ENCODE assay signal across 27 mouse cellular contexts in the genomic region with DNA sequence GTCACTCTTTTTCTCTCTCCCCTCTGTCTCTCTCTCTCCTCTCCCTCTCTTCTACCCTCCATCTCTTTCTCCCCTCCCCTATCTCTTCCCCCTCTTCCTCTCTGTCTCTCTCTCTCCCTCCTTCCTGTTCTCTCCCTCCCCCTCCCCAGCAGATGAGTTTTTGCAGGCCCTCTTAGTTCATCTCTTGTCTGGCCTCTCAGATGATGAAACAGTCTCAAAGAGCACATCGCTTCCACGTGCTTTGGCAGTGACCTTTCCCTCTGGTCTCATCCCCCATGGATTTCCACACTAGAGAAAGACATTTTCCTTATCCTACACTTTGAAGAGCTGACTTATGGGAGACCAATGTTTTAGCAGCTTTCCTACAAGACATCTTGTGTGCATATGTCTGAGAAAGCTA. TPM values are rescaled to one million over a fixed set of nuclear protein-coding genes. Genes with fewer than 3 reads are reported as not detected.
DNase-seq lines count a peak whose midpoint lies in the region; ATAC-seq and TF ChIP-seq lines count a peak whose summit lies in the region.
"Had no signal": no experiment of that assay in that cellular context is flagged by ENCODE, and none has a peak within 500 bp of the region (broad histone marks: within the 10 kb centered on the region; RNA-seq: fewer than 3 reads in every experiment).

No protein-coding gene starts in this region.

- H3K9me3 ChIP-seq in forebrain, embryonic 11.5 days (ENCODE audit: control insufficient read depth, low read length) = no peaks in the 10 kb centered on the region
- H3K9me3 ChIP-seq in forebrain, embryonic 13.5 days (replicated peaks) = no peaks in the 10 kb centered on the region
- no peaks in the 10 kb centered on the region for H3K9me3 ChIP-seq in liver, postnatal 0 days (ENCODE audit: low read length)
- H3K9me3 ChIP-seq: embryonic facial prominence, embryonic 13.5 days; embryonic facial prominence, embryonic 15.5 days; forebrain, embryonic 10.5 days; G1E had no signal

- no peaks in the 10 kb centered on the region for H3K36me3 ChIP-seq in forebrain, embryonic 11.5 days (ENCODE audit: control insufficient read depth, insufficient read depth, low read length)
- H3K36me3 ChIP-seq in forebrain, embryonic 13.5 days (ENCODE audit: poor library complexity, severe bottlenecking) = no peaks in the 10 kb centered on the region
- no peaks in the 10 kb centered on the region for H3K36me3 ChIP-seq in liver, postnatal 0 days (replicated peaks; ENCODE audit: insufficient read depth, low read length)
- H3K36me3 ChIP-seq: embryonic facial prominence, embryonic 13.5 days; embryonic facial prominence, embryonic 15.5 days; forebrain, embryonic 10.5 days; G1E had no signal

- 82% methylated on average over 2 of the region's 2 CpGs for WGBS in forebrain, embryonic 11.5 days
- 75% methylated on average over 2 of the region's 2 CpGs for WGBS in forebrain, embryonic 13.5 days
- WGBS in liver, postnatal 0 days (ENCODE audit: insufficient replicate concordance) = 55% methylated on average over 2 of the region's 2 CpGs

- DNase-seq in forebrain, embryonic 11.5 days (ENCODE audit: low spot score) = peak; percentile 34
- no peak for DNase-seq in layer of hippocampus, adult 2 months (ENCODE audit: low spot score in 2 of 2)
- DNase-seq in layer of hippocampus, adult 11-12 months (ENCODE audit: low spot score) = no peak
- no peak for DNase-seq in liver, postnatal 0 days
- DNase-seq in liver = no peak
- no peak for DNase-seq in cerebellum, postnatal 4 days (ENCODE audit: low spot score in 2 of 2)
- DNase-seq: adrenal gland, adult 8-10 months; adrenal gland, postnatal 14 days; adrenal gland, postnatal 36 days; B cell, adult 2 months; cerebellum, adult 11-12 months; cerebellum, adult 2 months; cerebellum, adult 9-10 months; cerebellum, postnatal 10 days; cerebellum, postnatal 25 days; embryo, embryonic 11 days had no signal

- no peak overlapping the region for H3K4me2 ChIP-seq in forebrain, embryonic 11.5 days (ENCODE audit: low read depth, low read length, severe bottlenecking)
- H3K4me2 ChIP-seq in forebrain, embryonic 13.5 days = no peak overlapping the region
- no peak overlapping the region for H3K4me2 ChIP-seq in liver, postnatal 0 days (ENCODE audit: low read depth, low read length)
- H3K4me2 ChIP-seq: embryonic facial prominence, embryonic 13.5 days; embryonic facial prominence, embryonic 15.5 days had no signal

- no peak for TF ChIP-seq CTCF in layer of hippocampus, adult 2 months (conservative IDR thresholded peaks at IDR 0.05)
- no peak for TF ChIP-seq CTCF in liver, postnatal 0 days (IDR thresholded peaks at IDR 0.05; ENCODE audit: low read depth)

- H3K27ac ChIP-seq in forebrain, embryonic 11.5 days (ENCODE audit: low read depth, low read length) = no peak overlapping the region
- no peak overlapping the region for H3K27ac ChIP-seq in forebrain, embryonic 13.5 days
- H3K27ac ChIP-seq in layer of hippocampus, adult 2 months = peak overlapping the region; percentile 97; the same call in 1 of the 2 replicates
- no peak overlapping the region for H3K27ac ChIP-seq in liver, postnatal 0 days (ENCODE audit: low read depth)
- H3K27ac ChIP-seq: embryonic facial prominence, embryonic 13.5 days; embryonic facial prominence, embryonic 15.5 days; forebrain, embryonic 10.5 days had no signal

- no peak overlapping the region for H3K9ac ChIP-seq in forebrain, embryonic 11.5 days (ENCODE audit: low read length)
- no peak overlapping the region for H3K9ac ChIP-seq in forebrain, embryonic 13.5 days
- H3K9ac ChIP-seq in liver, postnatal 0 days (replicated peaks) = no peak overlapping the region
- H3K9ac ChIP-seq: embryonic facial prominence, embryonic 13.5 days; embryonic facial prominence, embryonic 15.5 days had no signal

- TF ChIP-seq EP300 in liver, postnatal 0 days (IDR thresholded peaks at IDR 0.05; ENCODE audit: low read depth) = no peak

- H3K4me1 ChIP-seq in forebrain, embryonic 11.5 days (replicated peaks; ENCODE audit: control insufficient read depth, insufficient read depth, low read length) = peaks cover 10% of the 10 kb centered on the region
- peaks cover 20% of the 10 kb centered on the region for H3K4me1 ChIP-seq in forebrain, embryonic 13.5 days
- no peaks in the 10 kb centered on the region for H3K4me1 ChIP-seq in liver, postnatal 0 days (ENCODE audit: insufficient read depth)

- no peak for ATAC-seq in forebrain, embryonic 11.5 days (replicated peaks; ENCODE audit: low FRiP score)
- no peak for ATAC-seq in forebrain, embryonic 13.5 days
- peak; percentile 50; the same call in 1 of the 2 replicates for ATAC-seq in liver, postnatal 0 days
- ATAC-seq: CD4-positive, CD25-positive, alpha-beta regulatory T cell, adult 4 months; forebrain, embryonic 14.5 days; forebrain, embryonic 16.5 days had no signal

- no peaks in the 10 kb centered on the region for H3K27me3 ChIP-seq in forebrain, embryonic 11.5 days (ENCODE audit: control insufficient read depth, insufficient read depth, low read length)
- no peaks in the 10 kb centered on the region for H3K27me3 ChIP-seq in forebrain, embryonic 13.5 days
- H3K27me3 ChIP-seq in liver, postnatal 0 days (ENCODE audit: insufficient read depth, low read length) = no peaks in the 10 kb centered on the region
- H3K27me3 ChIP-seq: CH12.LX; embryonic facial prominence, embryonic 13.5 days; embryonic facial prominence, embryonic 15.5 days had no signal

- H3K4me3 ChIP-seq in forebrain, embryonic 11.5 days (ENCODE audit: low read depth, low read length) = no peak overlapping the region
- H3K4me3 ChIP-seq in forebrain, embryonic 13.5 days = no peak overlapping the region
- H3K4me3 ChIP-seq in layer of hippocampus, adult 2 months = no peak overlapping the region
- no peak overlapping the region for H3K4me3 ChIP-seq in liver, postnatal 0 days (ENCODE audit: low read depth, low read length)
- H3K4me3 ChIP-seq: embryonic facial prominence, embryonic 13.5 days; embryonic facial prominence, embryonic 15.5 days; erythroblast, embryonic 14.5 days; forebrain, embryonic 10.5 days had no signal

RNA-seq across cellular contexts. Expression of a gene that starts 31.2 kb away (rescaled TPM):
- polyA plus RNA-seq in forebrain, embryonic 11.5 days (2014; fragmentation: Nextera tagmentation; extraction: Ambion mirVana) = 9.4 and 11.7 TPM in 2 replicates
- 10.0 and 11.2 TPM in 2 replicates for polyA plus RNA-seq in forebrain, embryonic 13.5 days (2015; fragmentation: Nextera tagmentation; extraction: Ambion mirVana)
- total RNA-seq in layer of hippocampus, adult 2 months (2021) = 10 to 100 TPM; 12.8 to 14.2 TPM
- polyA plus RNA-seq in liver, postnatal 0 days (2015; fragmentation: Nextera tagmentation; extraction: Ambion mirVana) = 2.9 and 3.0 TPM in 2 replicates
- total RNA-seq: CH12.LX had no signal
- polyA plus RNA-seq: erythroblast, embryonic 14.5 days; G1E had no signal

RNA-seq across cellular contexts. Expression of a gene that starts 31.3 kb away (rescaled TPM):
- 18.1 and 21.1 TPM in 2 replicates for polyA plus RNA-seq in forebrain, embryonic 11.5 days (2014; fragmentation: Nextera tagmentation; extraction: Ambion mirVana)
- 50.1 and 56.9 TPM in 2 replicates for polyA plus RNA-seq in forebrain, embryonic 13.5 days (2015; fragmentation: Nextera tagmentation; extraction: Ambion mirVana)
- 100 to 1,000 TPM; 134 to 136 TPM for total RNA-seq in layer of hippocampus, adult 2 months (2021)
- not detected in 2 replicates for polyA plus RNA-seq in liver, postnatal 0 days (2015; fragmentation: Nextera tagmentation; extraction: Ambion mirVana)
- total RNA-seq: CH12.LX; common myeloid progenitor, adult 5-6 weeks had no signal
- polyA plus RNA-seq: CD4-positive, CD25-positive, alpha-beta regulatory T cell, adult 4 months; erythroblast, embryonic 14.5 days had no signal

RNA-seq across cellular contexts. Expression of a gene that starts 54.2 kb away (rescaled TPM):
- 0.88 and 1.1 TPM in 2 replicates for polyA plus RNA-seq in forebrain, embryonic 11.5 days (2014; fragmentation: Nextera tagmentation; extraction: Ambion mirVana)
- 1.1 and 1.8 TPM in 2 replicates for polyA plus RNA-seq in forebrain, embryonic 13.5 days (2015; fragmentation: Nextera tagmentation; extraction: Ambion mirVana)
- total RNA-seq in layer of hippocampus, adult 2 months (2021) = under 1 TPM; 0.29 to 0.49 TPM
- not detected in 2 replicates for polyA plus RNA-seq in liver, postnatal 0 days (2015; fragmentation: Nextera tagmentation; extraction: Ambion mirVana)
- total RNA-seq: adrenal gland, postnatal 14 days; common myeloid progenitor, adult 5-6 weeks had no signal
- polyA plus RNA-seq: CD4-positive, CD25-positive, alpha-beta regulatory T cell, adult 4 months; embryonic facial prominence, embryonic 13.5 days; erythroblast, embryonic 14.5 days; G1E had no signal

Comparison
In these comparisons a context has a peak if more than half of its experiments do, and no peak if none do; other contexts are left out.
1. RNA of a gene that starts 31.3 kb away (polyA plus RNA-seq): 50.1 to 56.9 TPM in forebrain, embryonic 13.5 days and 18.1 to 21.1 TPM in forebrain, embryonic 11.5 days; not detected in liver, postnatal 0 days; every median in the first group is over 10 times any median in the second.